Mouse (Mus musculus): ENCODE data around the gene Ywhaq. TPM values are rescaled to one million over a fixed set of nuclear protein-coding genes. Genes with fewer than 3 reads are reported as not detected.

Gene Ywhaq
- polyA plus RNA-seq, 1 experiment from 2014 or later: 325 TPM

GRCm38 (mm10) chr12:21431950-21432349 is 14.5 kb upstream of the Ywhaq start:
- no peak for ATAC-seq

GRCm38 (mm10) chr12:21431039-21431438 is 13.6 kb upstream of the Ywhaq start:
- ATAC-seq: no peak
- H3K4me2 ChIP-seq: no peak overlapping the region
- H3K4me1 ChIP-seq: peaks cover 12% of the 10 kb centered on the region; the same call in 1 of the 2 replicates
- no peak overlapping the region for H3K4me3 ChIP-seq
- no peak overlapping the region for H3K27ac ChIP-seq
- H3K9me3 ChIP-seq (replicated peaks): no peaks in the 10 kb centered on the region
- no peak overlapping the region for H3K9ac ChIP-seq
- no peaks in the 10 kb centered on the region for H3K36me3 ChIP-seq
- 0 out of 2 replicates have a peak, but pooled peaks cover 2% of the 10 kb centered on the region for H3K27me3 ChIP-seq (replicated peaks)
- 45% methylated on average over 2 of the region's 2 CpGs for WGBS (ENCODE audit: insufficient replicate concordance)

More at GRCm38 (mm10) chr12:21431950-21432349, 14.5 kb upstream of the Ywhaq start:
- Histone ChIP-seq H3K9ac (no peak overlapping the region), H3K4me1 (peaks cover 7% of the 10 kb centered on the region; the same call in 1 of the 2 replicates), H3K27ac (no peak overlapping the region), H3K36me3 (no peaks in the 10 kb centered on the region), H3K4me2 (no peak overlapping the region), H3K9me3 (replicated peaks) (no peaks in the 10 kb centered on the region), H3K27me3 (replicated peaks) (0 out of 2 replicates have a peak, but pooled peaks cover 2% of the 10 kb centered on the region), H3K4me3 (no peak overlapping the region)
- 58% methylated on average over 8 of the region's 8 CpGs for WGBS (ENCODE audit: insufficient replicate concordance)

GRCm38 (mm10) chr12:21430140-21430539 is 12.7 kb upstream of the Ywhaq start:
- WGBS (ENCODE audit: insufficient replicate concordance): 32% methylated on average over 4 of the region's 4 CpGs
- H3K27ac ChIP-seq: no peak overlapping the region
- H3K9ac ChIP-seq: no peak overlapping the region
- no peak for ATAC-seq
- H3K36me3 ChIP-seq: no peaks in the 10 kb centered on the region
- 0 out of 2 replicates have a peak, but pooled peaks cover 2% of the 10 kb centered on the region for H3K27me3 ChIP-seq (replicated peaks)
- H3K4me3 ChIP-seq: no peak overlapping the region
- H3K4me1 ChIP-seq: peaks cover 21% of the 10 kb centered on the region
- no peak overlapping the region for H3K4me2 ChIP-seq
- H3K9me3 ChIP-seq (replicated peaks): no peaks in the 10 kb centered on the region

- Histone ChIP-seq H3K4me3 (no peak overlapping the region), H3K9me3 (replicated peaks) (no peaks in the 10 kb centered on the region), H3K36me3 (no peaks in the 10 kb centered on the region), H3K4me2 (no peak overlapping the region), H3K4me1 (peaks cover 21% of the 10 kb centered on the region), H3K9ac (no peak overlapping the region), H3K27me3 (replicated peaks) (0 out of 2 replicates have a peak, but pooled peaks cover 2% of the 10 kb centered on the region), H3K27ac (no peak overlapping the region)
- WGBS (ENCODE audit: insufficient replicate concordance): 61% methylated on average over 1 of the region's 1 CpGs
- ATAC-seq: no peak
Observed at GRCm38 (mm10) chr12:21429021-21429420, 11.6 kb upstream of the Ywhaq start.

- 13% methylated on average over 16 of the region's 16 CpGs for WGBS (ENCODE audit: insufficient replicate concordance)
- peak; percentile 81 for ATAC-seq
- peak overlapping the region; percentile 69 for H3K27ac ChIP-seq
- no peaks in the 10 kb centered on the region for H3K36me3 ChIP-seq
- H3K4me2 ChIP-seq: peak overlapping the region; percentile 48
- H3K9ac ChIP-seq: peak overlapping the region; percentile 36; the same call in 1 of the 2 replicates
- 0 out of 2 replicates have a peak, but pooled peaks cover 2% of the 10 kb centered on the region for H3K27me3 ChIP-seq (replicated peaks)
- peaks cover 21% of the 10 kb centered on the region for H3K4me1 ChIP-seq
- no peaks in the 10 kb centered on the region for H3K9me3 ChIP-seq (replicated peaks)
- H3K4me3 ChIP-seq: peak overlapping the region; percentile 11; the same call in 1 of the 2 replicates
Observed at GRCm38 (mm10) chr12:21426065-21426940, 8.9 kb upstream of the Ywhaq start.

GRCm38 (mm10) chr12:21424683-21425082 is 7.2 kb upstream of the Ywhaq start:
- Histone ChIP-seq H3K4me1 (peaks cover 16% of the 10 kb centered on the region), H3K27me3 (replicated peaks) (0 out of 2 replicates have a peak, but pooled peaks cover 2% of the 10 kb centered on the region), H3K4me3 (no peak overlapping the region), H3K27ac (no peak overlapping the region), H3K9me3 (replicated peaks) (no peaks in the 10 kb centered on the region), H3K4me2 (no peak overlapping the region), H3K36me3 (no peaks in the 10 kb centered on the region), H3K9ac (no peak overlapping the region)
- no peak for ATAC-seq
- 57% methylated on average over 7 of the region's 7 CpGs for WGBS (ENCODE audit: insufficient replicate concordance)

- 62% methylated on average over 11 of the region's 11 CpGs for WGBS (ENCODE audit: insufficient replicate concordance)
- H3K36me3 ChIP-seq: peaks cover 18% of the 10 kb centered on the region
- peak overlapping the region; percentile 71; the same call in 1 of the 2 replicates for H3K4me3 ChIP-seq
- peak overlapping the region; percentile 76 for H3K4me2 ChIP-seq
- no peaks in the 10 kb centered on the region for H3K9me3 ChIP-seq (replicated peaks)
- peak overlapping the region; percentile 70; the same call in 1 of the 2 replicates for H3K27ac ChIP-seq
- H3K9ac ChIP-seq: peak overlapping the region; percentile 65
- peaks cover 34% of the 10 kb centered on the region for H3K4me1 ChIP-seq
- no peak for ATAC-seq
- no peaks in the 10 kb centered on the region for H3K27me3 ChIP-seq (replicated peaks)
Observed at GRCm38 (mm10) chr12:21418621-21419131, 1.2 kb upstream of the Ywhaq start.

- H3K36me3 ChIP-seq: peaks cover 24% of the 10 kb centered on the region
- H3K4me1 ChIP-seq: peaks cover 34% of the 10 kb centered on the region
- H3K9ac ChIP-seq: peak overlapping the region; percentile 65
- peak overlapping the region; percentile 71 for H3K4me3 ChIP-seq
- H3K27ac ChIP-seq: peak overlapping the region; percentile 70
- H3K4me2 ChIP-seq: peak overlapping the region; percentile 76
- H3K27me3 ChIP-seq (replicated peaks): no peaks in the 10 kb centered on the region
- ATAC-seq: no peak
- WGBS (ENCODE audit: insufficient replicate concordance): 18% methylated on average over 10 of the region's 10 CpGs
- H3K9me3 ChIP-seq (replicated peaks): no peaks in the 10 kb centered on the region
Observed at GRCm38 (mm10) chr12:21418083-21418482, 646 bp upstream of the Ywhaq start.

- Histone ChIP-seq H3K4me1 (peaks cover 47% of the 10 kb centered on the region), H3K4me3 (peak overlapping the region; percentile 71), H3K9ac (peak overlapping the region; percentile 84), H3K36me3 (peaks cover 40% of the 10 kb centered on the region), H3K9me3 (replicated peaks) (no peaks in the 10 kb centered on the region), H3K27me3 (replicated peaks) (no peaks in the 10 kb centered on the region), H3K4me2 (peak overlapping the region; percentile 76), H3K27ac (peak overlapping the region; percentile 48; the same call in 1 of the 2 replicates)
- 1% methylated on average over 13 of the region's 15 CpGs for WGBS (ENCODE audit: insufficient replicate concordance)
- ATAC-seq: no peak
Observed at GRCm38 (mm10) chr12:21416506-21416905, 931 bp downstream of the Ywhaq start.

- H3K4me3 ChIP-seq: no peak overlapping the region
- no peaks in the 10 kb centered on the region for H3K9me3 ChIP-seq (replicated peaks)
- WGBS (ENCODE audit: insufficient replicate concordance): 40% methylated on average over 2 of the region's 2 CpGs
- no peaks in the 10 kb centered on the region for H3K27me3 ChIP-seq (replicated peaks)
- peak overlapping the region; percentile 62 for H3K27ac ChIP-seq
- H3K4me2 ChIP-seq: no peak overlapping the region
- peaks cover 64% of the 10 kb centered on the region for H3K4me1 ChIP-seq
- ATAC-seq: peak; percentile 77
- H3K36me3 ChIP-seq: peaks cover 93% of the 10 kb centered on the region
- no peak overlapping the region for H3K9ac ChIP-seq
Observed at GRCm38 (mm10) chr12:21410620-21411019, 6.8 kb downstream of the Ywhaq start.

GRCm38 (mm10) chr12:21409651-21410050 is 7.8 kb downstream of the Ywhaq start:
- WGBS (ENCODE audit: insufficient replicate concordance): 91% methylated on average over 3 of the region's 3 CpGs
- no peak overlapping the region for H3K9ac ChIP-seq
- H3K9me3 ChIP-seq (replicated peaks): no peaks in the 10 kb centered on the region
- H3K36me3 ChIP-seq: peaks cover 87% of the 10 kb centered on the region
- H3K27ac ChIP-seq: no peak overlapping the region
- H3K4me1 ChIP-seq: peaks cover 54% of the 10 kb centered on the region
- no peak for ATAC-seq
- no peak overlapping the region for H3K4me3 ChIP-seq
- H3K27me3 ChIP-seq (replicated peaks): no peaks in the 10 kb centered on the region
- no peak overlapping the region for H3K4me2 ChIP-seq

GRCm38 (mm10) chr12:21408789-21409367 is 8.6 kb downstream of the Ywhaq start:
- H3K4me3 ChIP-seq: no peak overlapping the region
- H3K4me1 ChIP-seq: peaks cover 50% of the 10 kb centered on the region
- no peak overlapping the region for H3K4me2 ChIP-seq
- ATAC-seq: no peak
- peaks cover 82% of the 10 kb centered on the region for H3K36me3 ChIP-seq
- no peak overlapping the region for H3K27ac ChIP-seq
- no peak overlapping the region for H3K9ac ChIP-seq
- 84% methylated on average over 2 of the region's 2 CpGs for WGBS (ENCODE audit: insufficient replicate concordance)
- H3K27me3 ChIP-seq (replicated peaks): no peaks in the 10 kb centered on the region
- no peaks in the 10 kb centered on the region for H3K9me3 ChIP-seq (replicated peaks)
